Mouse (Mus musculus) large intestine, adult 2 months (tissue): ENCODE data around the gene Pigq. TPM values are rescaled to one million over a fixed set of nuclear protein-coding genes. Genes with fewer than 3 reads are reported as not detected.

Experiments
- polyA plus RNA-seq: library from polyadenylated mRNA; depleted of rRNA; stranded (reverse); fragments of >200 nt; gene quantifications from 2 replicates; pipeline ENCODE4 v1.2.3, GENCODE M21; 2012; rRNA removed

Gene Pigq
- polyA plus RNA-seq, 1 experiment, result 73.7 TPM

Other genes with a start within 250 kb of the Pigq start
- 0.23 and 0.37 TPM in 2 replicates for gene Gng13, start 227.8 kb downstream of the Pigq start, polyA plus RNA-seq
- 18.4 and 20.4 TPM in 2 replicates for gene Chtf18, start 217.5 kb downstream of the Pigq start, polyA plus RNA-seq
- 22.1 and 22.9 TPM in 2 replicates for gene Rpusd1, start 217.3 kb downstream of the Pigq start, polyA plus RNA-seq
- gene Mslnl, start 208.9 kb downstream of the Pigq start, polyA plus RNA-seq, result 0.24 and 0.26 TPM in 2 replicates
- gene Msln, start 190.6 kb downstream of the Pigq start, polyA plus RNA-seq, result 4.8 and 8.4 TPM in 2 replicates
- 19.6 and 30.2 TPM in 2 replicates for gene Narfl, start 171.2 kb downstream of the Pigq start, polyA plus RNA-seq
- 24.0 and 26.6 TPM in 2 replicates for gene Haghl, start 159.3 kb downstream of the Pigq start, polyA plus RNA-seq
- gene Ccdc78, start 158.4 kb downstream of the Pigq start, polyA plus RNA-seq, result 0.04 TPM in 1 of 2 replicates, not detected in the other
- gene Fam173a, start 152.0 kb downstream of the Pigq start, polyA plus RNA-seq, result 91.8 and 108 TPM in 2 replicates
- 1.3 TPM in 1 of 2 replicates, not detected in the other for gene AC134908.4, start 149.3 kb downstream of the Pigq start, polyA plus RNA-seq
- gene Metrn, start 147.8 kb downstream of the Pigq start, polyA plus RNA-seq, result 20.9 and 26.5 TPM in 2 replicates
- 1.6 and 2.1 TPM in 2 replicates for gene Fbxl16, start 135.9 kb downstream of the Pigq start, polyA plus RNA-seq
- gene Wdr24, start 121.3 kb downstream of the Pigq start, polyA plus RNA-seq, result 30.4 and 39.6 TPM in 2 replicates
- 48.8 and 54.5 TPM in 2 replicates for gene Jmjd8, start 116.1 kb downstream of the Pigq start, polyA plus RNA-seq
- gene Stub1, start 111.5 kb downstream of the Pigq start, polyA plus RNA-seq, result 155 and 157 TPM in 2 replicates
- 4.1 and 4.6 TPM in 2 replicates for gene Rhbdl1, start 107.6 kb downstream of the Pigq start, polyA plus RNA-seq
- 22.2 and 32.3 TPM in 2 replicates for gene Gm20683, start 103.2 kb downstream of the Pigq start, polyA plus RNA-seq
- 59.9 and 83.1 TPM in 2 replicates for gene Rhot2, start 100.1 kb downstream of the Pigq start, polyA plus RNA-seq
- 18.6 and 19.8 TPM in 2 replicates for gene Wdr90, start 83.4 kb downstream of the Pigq start, polyA plus RNA-seq
- gene Mcrip2, start 76.2 kb downstream of the Pigq start, polyA plus RNA-seq, result 39.8 and 49.0 TPM in 2 replicates
- gene Mettl26, start 69.9 kb downstream of the Pigq start, polyA plus RNA-seq, result 78.7 and 115 TPM in 2 replicates
- 0.78 and 1.0 TPM in 2 replicates for gene Wfikkn1, start 64.1 kb downstream of the Pigq start, polyA plus RNA-seq
- 38.0 and 40.7 TPM in 2 replicates for gene Rab40c, start 25.2 kb downstream of the Pigq start, polyA plus RNA-seq
- not detected in 2 replicates for gene Nhlrc4, start within 50 bp of the Pigq start, polyA plus RNA-seq
- gene A930017K11Rik, start 7.6 kb upstream of the Pigq start, polyA plus RNA-seq, result not detected in 2 replicates
- 26.1 and 44.5 TPM in 2 replicates for gene Capn15, start 40.9 kb upstream of the Pigq start, polyA plus RNA-seq
- 41.3 and 65.7 TPM in 2 replicates for gene Rab11fip3, start 124.6 kb upstream of the Pigq start, polyA plus RNA-seq
- 25.1 and 39.0 TPM in 2 replicates for gene Decr2, start 145.4 kb upstream of the Pigq start, polyA plus RNA-seq
- 14.1 and 14.5 TPM in 2 replicates for gene Nme4, start 150.7 kb upstream of the Pigq start, polyA plus RNA-seq
- 222 and 309 TPM in 2 replicates for gene Tmem8, start 168.4 kb upstream of the Pigq start, polyA plus RNA-seq
- 96.4 and 99.2 TPM in 2 replicates for gene Mrpl28, start 178.6 kb upstream of the Pigq start, polyA plus RNA-seq
- gene Axin1, start 193.8 kb upstream of the Pigq start, polyA plus RNA-seq, result 16.4 and 17.6 TPM in 2 replicates